Mouse (Mus musculus) lung, adult 2 months (tissue): ENCODE results near the gene Fpr1. TPM values are rescaled to one million over a fixed set of nuclear protein-coding genes. Genes with fewer than 3 reads are reported as not detected.
A peak's percentile ranks its signal among the peaks of the same experiment; 100 is the strongest.

Source experiments
- DNase-seq: peaks from one replicate; pipeline ENCODE4 v3.0.0; 2022
- H3K4me1 ChIP-seq: fragments of 200-500 bp; 2 replicates; pipeline ENCODE4 v1.6.1; 2011; ENCODE audit warnings: low read length; ENCODE audit not compliant: control insufficient read depth, insufficient read depth
- H3K4me3 ChIP-seq: fragments of 200-500 bp; replicated peaks from 2 replicates; pipeline ENCODE3; 2011; ENCODE audit warnings: low read depth, mild to moderate bottlenecking, control low read depth, low read length; ENCODE audit errors: extremely low read depth
- CTCF ChIP-seq: fragments of 200-500 bp; IDR thresholded peaks from 2 replicates; pipeline ENCODE4 v1.5.1; 2011; ENCODE audit warnings: mild to moderate bottlenecking, low read length, control low read depth; ENCODE audit not compliant: insufficient read depth
- POLR2A ChIP-seq: fragments of 200-500 bp; IDR thresholded peaks from 2 replicates; pipeline ENCODE4 v1.6.1; 2011; ENCODE audit warnings: low read depth, mild to moderate bottlenecking, control low read depth, low read length, borderline replicate concordance; ENCODE audit errors: extremely low read depth
- WGBS: fragments of 180-500 bp; shearing (Covaris S2); methylation state at CpG from one replicate; pipeline ENCODE4 v1.1.7; 2018; 5-methylcytosine and 5-hydroxymethylcytosine counted together
- polyA plus RNA-seq: library from polyadenylated mRNA; depleted of rRNA; stranded (reverse); fragments of >200 nt; gene quantifications from 2 replicates; pipeline ENCODE4 v1.2.3, GENCODE M21; 2012; rRNA removed

Gene Fpr1
- polyA plus RNA-seq, 1 experiment = 19.0 TPM

- DNase-seq = peak; percentile 93
- 2% methylated on average over 25 of the region's 42 CpGs for WGBS
Observed at GRCm38 (mm10) chr17:17826751-17827657, 56.7 kb downstream of the Fpr1 start, which contains the start of gene Spaca6. Spaca6 (plus strand) TSS chr17:17827158.

More at GRCm38 (mm10) chr17:17826751-17827657, 56.7 kb downstream of the Fpr1 start, which contains the start of gene Spaca6:
- no peak for TF ChIP-seq CTCF
- peak; percentile 99 for TF ChIP-seq POLR2A
- Histone ChIP-seq H3K4me3 (peak within 1 kb of the TSS; percentile 79), H3K4me1 (peaks cover 3% of the 10 kb centered on the region; the same call in 1 of the 2 replicates)

Other genes with a start within 250 kb of the Fpr1 start
- not detected in 2 replicates for gene Vmn2r90, start 180.2 kb downstream of the Fpr1 start, polyA plus RNA-seq
- 38.5 and 56.7 TPM in 2 replicates for gene Spaca6, start 56.8 kb downstream of the Fpr1 start, polyA plus RNA-seq
- gene Has1, start 28.7 kb downstream of the Fpr1 start, polyA plus RNA-seq = 1.9 and 3.8 TPM in 2 replicates
- gene Fpr2, start 3.9 kb upstream of the Fpr1 start, polyA plus RNA-seq = 5.4 and 10.9 TPM in 2 replicates
- not detected in 2 replicates for gene Fpr3, start 3.9 kb upstream of the Fpr1 start, polyA plus RNA-seq
- gene Fpr-rs4, start 137.8 kb upstream of the Fpr1 start, polyA plus RNA-seq = not detected in 2 replicates
- not detected in 2 replicates for gene Vmn2r124, start 165.5 kb upstream of the Fpr1 start, polyA plus RNA-seq
- gene Vmn2r91, start 201.1 kb upstream of the Fpr1 start, polyA plus RNA-seq = not detected in 2 replicates